Mouse (Mus musculus) ES-Bruce4 (cell line): Measurements from ENCODE around the gene Atg4b. TPM values are rescaled to one million over a fixed set of nuclear protein-coding genes. Genes with fewer than 3 reads are reported as not detected.

Experiments used
- H3K27ac ChIP-seq: 2 replicates; pipeline ENCODE4 v1.5.1; 2012; ENCODE audit warnings: low read length, inconsistent platforms; ENCODE audit not compliant: insufficient read depth
- H3K27me3 ChIP-seq: 2 replicates; pipeline ENCODE4 v1.6.1; 2012; ENCODE audit warnings: mild to moderate bottlenecking, low read length, inconsistent platforms; ENCODE audit not compliant: control insufficient read depth, poor library complexity, insufficient read depth, severe bottlenecking
- H3K36me3 ChIP-seq: 2 replicates; pipeline ENCODE4 v1.6.1; 2012; ENCODE audit warnings: inconsistent platforms, mild to moderate bottlenecking, low read length, moderate library complexity; ENCODE audit not compliant: control insufficient read depth, poor library complexity, insufficient read depth, severe bottlenecking
- H3K4me1 ChIP-seq: one replicate; pipeline ENCODE4 v1.8.1; 2011; ENCODE audit warnings: low read length; ENCODE audit not compliant: control insufficient read depth, insufficient read depth
- H3K4me3 ChIP-seq: 2 replicates; pipeline ENCODE4 v1.5.1; 2011; ENCODE audit warnings: low read depth, mild to moderate bottlenecking, low read length
- H3K9ac ChIP-seq: 2 replicates; pipeline ENCODE4 v1.6.1; 2012; ENCODE audit warnings: low read depth, mild to moderate bottlenecking, inconsistent platforms; ENCODE audit not compliant: poor library complexity, severe bottlenecking
- H3K9me3 ChIP-seq: replicated peaks from 2 replicates; pipeline ENCODE4 v1.6.1; 2012; ENCODE audit warnings: mild to moderate bottlenecking, low read length, inconsistent platforms; ENCODE audit not compliant: control insufficient read depth, poor library complexity, insufficient read depth, severe bottlenecking
- CTCF ChIP-seq: IDR thresholded peaks from one replicate; pipeline ENCODE4 v1.8.1; 2011; ENCODE audit warnings: low read depth, low read length
- EP300 ChIP-seq: IDR thresholded peaks from 2 replicates; pipeline ENCODE4 v1.6.1; 2011; ENCODE audit warnings: low read depth, low read length; ENCODE audit not compliant: insufficient read depth
- POLR2A ChIP-seq: IDR thresholded peaks from one replicate; pipeline ENCODE4 v1.8.1; 2011; ENCODE audit warnings: low read length; ENCODE audit not compliant: insufficient read depth
- polyA plus RNA-seq: library from polyadenylated mRNA; stranded (reverse); fragments of >200 nt; gene quantifications from 2 replicates; pipeline ENCODE4 v1.2.4, GENCODE M21; 2011; ENCODE audit warnings: low read depth; ENCODE audit not compliant: missing spikeins, insufficient read depth, insufficient read length

Gene Atg4b
- polyA plus RNA-seq, 1 experiment = 75.9 TPM

DNA sequence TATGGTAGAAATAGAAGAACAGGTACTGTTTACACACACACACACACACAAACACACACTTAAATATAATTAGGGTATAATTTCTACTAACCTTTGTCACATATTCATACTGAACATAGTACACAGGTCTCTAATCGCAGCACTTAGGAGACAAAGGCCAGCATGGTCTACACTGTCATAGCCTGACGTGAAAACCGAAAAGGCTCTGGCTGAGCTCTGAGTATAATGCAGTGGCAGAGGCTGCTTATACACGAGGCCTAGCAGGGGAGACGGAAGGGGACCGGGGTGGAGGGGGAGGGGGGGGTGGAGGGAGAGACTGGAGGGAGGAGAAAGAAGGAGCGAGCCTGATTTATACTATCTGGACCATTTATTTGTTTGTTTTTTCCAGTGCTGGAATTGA lies 29.7 kb upstream of the Atg4b start:
- TF ChIP-seq CTCF (no peak), POLR2A (no peak), EP300 (no peak)
- no peaks in the 10 kb centered on the region for H3K9me3 ChIP-seq
- no peak overlapping the region for H3K4me3 ChIP-seq
- H3K27me3 ChIP-seq = no peaks in the 10 kb centered on the region
- H3K36me3 ChIP-seq = peaks cover 2% of the 10 kb centered on the region; the same call in 1 of the 2 replicates
- H3K4me1 ChIP-seq = no peaks in the 10 kb centered on the region
- H3K27ac ChIP-seq = no peak overlapping the region
- H3K9ac ChIP-seq = no peak overlapping the region

DNA sequence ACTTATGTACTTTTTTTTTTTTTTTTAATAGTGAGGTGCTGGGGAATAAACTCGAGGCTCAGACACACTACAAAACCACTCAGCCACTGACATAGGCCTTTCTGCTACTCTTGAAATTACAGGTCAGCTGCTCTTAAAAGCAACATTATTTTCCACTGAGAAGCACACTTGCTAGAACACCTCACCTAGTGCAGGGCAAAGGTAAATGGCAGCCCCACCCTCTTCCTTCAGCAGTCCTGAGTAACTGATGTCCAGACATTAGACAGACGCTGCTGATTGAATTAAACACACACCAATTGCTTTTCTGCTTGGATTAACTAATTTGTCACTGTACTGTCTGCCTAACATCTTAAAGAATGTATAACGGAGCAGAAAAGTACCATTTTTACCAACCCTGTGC lies 26.7 kb upstream of the Atg4b start:
- Histone ChIP-seq H3K36me3 (0 out of 2 replicates have a peak, but pooled peaks cover 2% of the 10 kb centered on the region), H3K27me3 (no peaks in the 10 kb centered on the region), H3K9ac (no peak overlapping the region), H3K27ac (no peak overlapping the region), H3K4me3 (no peak overlapping the region), H3K4me1 (no peaks in the 10 kb centered on the region), H3K9me3 (no peaks in the 10 kb centered on the region)
- no peak for TF ChIP-seq CTCF
- TF ChIP-seq EP300 = no peak
- TF ChIP-seq POLR2A = no peak

DNA sequence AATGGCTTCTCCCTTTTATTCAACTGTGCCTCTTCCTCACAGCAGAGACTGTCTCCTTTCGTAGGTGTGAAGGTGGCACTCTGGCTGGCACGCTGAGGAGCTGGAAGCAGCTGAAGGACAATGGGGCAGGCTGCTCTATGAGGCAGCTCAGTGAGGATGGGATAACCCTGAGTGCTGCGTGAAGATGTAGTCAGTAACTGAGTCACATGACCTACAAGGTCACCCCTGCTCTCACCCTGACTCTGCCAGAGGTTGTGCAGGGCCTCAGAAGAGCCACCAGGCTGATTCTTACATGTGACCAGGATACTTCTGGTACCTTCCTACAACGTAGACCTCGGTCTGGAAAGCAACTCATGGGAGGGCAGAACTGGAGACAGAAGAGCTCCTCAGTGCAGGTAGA lies 25.6 kb upstream of the Atg4b start:
- no peak for TF ChIP-seq EP300
- TF ChIP-seq CTCF = no peak
- no peak for TF ChIP-seq POLR2A
- H3K4me1 ChIP-seq = no peaks in the 10 kb centered on the region
- no peaks in the 10 kb centered on the region for H3K27me3 ChIP-seq
- 0 out of 2 replicates have a peak, but pooled peaks cover 2% of the 10 kb centered on the region for H3K36me3 ChIP-seq
- H3K9me3 ChIP-seq = no peaks in the 10 kb centered on the region
- no peak overlapping the region for H3K9ac ChIP-seq
- no peak overlapping the region for H3K27ac ChIP-seq
- no peak overlapping the region for H3K4me3 ChIP-seq

DNA sequence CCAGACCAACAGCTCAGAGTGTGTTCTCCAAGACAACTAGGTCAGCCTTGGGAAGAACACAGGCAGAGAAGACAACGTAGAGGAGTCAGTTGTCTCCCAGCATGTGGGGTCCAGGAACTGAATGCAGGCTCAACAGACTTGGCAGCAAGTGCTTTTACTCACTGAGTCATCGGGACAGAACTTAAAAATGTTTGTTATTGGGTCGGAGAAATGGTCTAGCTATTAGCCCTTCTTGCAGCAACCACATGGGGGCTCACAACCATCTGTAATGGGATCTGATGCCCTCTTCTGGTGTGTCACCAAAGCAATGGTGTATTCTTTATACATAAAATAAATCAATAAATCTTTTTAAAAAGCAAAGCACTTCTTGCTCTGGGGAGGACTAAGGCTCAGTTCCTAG lies 25.2 kb upstream of the Atg4b start:
- 0 out of 2 replicates have a peak, but pooled peaks cover 2% of the 10 kb centered on the region for H3K36me3 ChIP-seq
- H3K9me3 ChIP-seq = no peaks in the 10 kb centered on the region
- peaks cover under 1% of the 10 kb centered on the region for H3K4me1 ChIP-seq
- H3K27me3 ChIP-seq = no peaks in the 10 kb centered on the region
- no peak overlapping the region for H3K4me3 ChIP-seq
- TF ChIP-seq EP300 = no peak
- no peak for TF ChIP-seq CTCF
- no peak for TF ChIP-seq POLR2A
- no peak overlapping the region for H3K9ac ChIP-seq
- H3K27ac ChIP-seq = no peak overlapping the region

DNA sequence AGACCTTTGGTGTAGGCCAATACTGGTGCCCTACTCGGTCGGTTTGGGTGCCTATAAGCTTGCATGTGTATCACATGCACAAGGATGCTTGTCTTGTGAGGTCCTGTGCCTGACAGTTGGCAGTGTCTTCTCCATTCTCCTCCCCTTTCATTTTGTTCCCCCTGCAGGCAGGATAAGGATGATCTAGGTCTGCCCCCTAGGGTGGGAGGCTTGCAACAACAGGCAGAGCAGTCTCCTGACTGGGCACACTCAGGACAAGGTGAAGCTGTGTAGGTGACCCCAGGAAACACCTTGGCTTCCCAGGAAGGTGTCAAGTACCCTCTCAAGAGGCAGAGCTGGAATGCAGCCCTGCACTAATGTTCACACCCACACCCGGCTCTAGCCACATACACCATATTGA lies 24.3 kb upstream of the Atg4b start:
- no peaks in the 10 kb centered on the region for H3K27me3 ChIP-seq
- TF ChIP-seq EP300 (no peak), POLR2A (no peak), CTCF (peak; percentile 87)
- H3K9me3 ChIP-seq = no peaks in the 10 kb centered on the region
- H3K4me1 ChIP-seq = peaks cover 3% of the 10 kb centered on the region
- H3K27ac ChIP-seq = no peak overlapping the region
- H3K4me3 ChIP-seq = no peak overlapping the region
- H3K9ac ChIP-seq = no peak overlapping the region
- H3K36me3 ChIP-seq = 0 out of 2 replicates have a peak, but pooled peaks cover 2% of the 10 kb centered on the region

GRCm38 (mm10) chr1:93731103-93731502 lies 20.2 kb upstream of the Atg4b start:
- H3K36me3 ChIP-seq = no peaks in the 10 kb centered on the region
- H3K4me3 ChIP-seq = no peak overlapping the region
- no peaks in the 10 kb centered on the region for H3K27me3 ChIP-seq
- TF ChIP-seq CTCF (no peak), POLR2A (no peak), EP300 (no peak)
- no peak overlapping the region for H3K9ac ChIP-seq
- H3K4me1 ChIP-seq = peaks cover 3% of the 10 kb centered on the region
- no peak overlapping the region for H3K27ac ChIP-seq
- H3K9me3 ChIP-seq = no peaks in the 10 kb centered on the region

- Histone ChIP-seq H3K4me3 (no peak overlapping the region), H3K27ac (0 out of 2 replicates have a peak overlapping the region, but pooled peaks have one; percentile 25), H3K9me3 (no peaks in the 10 kb centered on the region), H3K9ac (no peak overlapping the region), H3K27me3 (no peaks in the 10 kb centered on the region), H3K4me1 (peaks cover 3% of the 10 kb centered on the region), H3K36me3 (no peaks in the 10 kb centered on the region)
- TF ChIP-seq EP300 = no peak
- no peak for TF ChIP-seq POLR2A
- TF ChIP-seq CTCF = no peak
These were observed 19.4 kb upstream of the Atg4b start for GRCm38 (mm10) chr1:93731880-93732281.
